Mouse (Mus musculus): ENCODE measurements around the gene Fam50a. TPM values are rescaled to one million over a fixed set of nuclear protein-coding genes. Genes with fewer than 3 reads are reported as not detected.

The Fam50a gene
- polyA plus RNA-seq, 1 experiment from 2014 or later: 68.8 TPM

- ATAC-seq: peak; percentile 77
- peaks cover 11% of the 10 kb centered on the region for H3K4me1 ChIP-seq (replicated peaks; ENCODE audit: control insufficient read depth, insufficient read depth, low read length)
- peak overlapping the region; percentile 62 for H3K4me2 ChIP-seq (ENCODE audit: low read length)
- H3K36me3 ChIP-seq (ENCODE audit: control insufficient read depth, insufficient read depth): no peaks in the 10 kb centered on the region
- peak overlapping the region; percentile 63 for H3K4me3 ChIP-seq (replicated peaks; ENCODE audit: low read length)
- H3K27ac ChIP-seq (ENCODE audit: low read length): peak overlapping the region; percentile 41; the same call in 1 of the 2 replicates
- H3K9ac ChIP-seq (replicated peaks; ENCODE audit: low read depth, low read length): peak overlapping the region; percentile 82
- 27% methylated on average over 20 of the region's 49 CpGs for WGBS
- no peaks in the 10 kb centered on the region for H3K27me3 ChIP-seq (replicated peaks; ENCODE audit: control insufficient read depth, insufficient read depth, low read length)
- no peaks in the 10 kb centered on the region for H3K9me3 ChIP-seq (ENCODE audit: control insufficient read depth, low read length)
Observed at GRCm38 (mm10) chrX:74368209-74368909, 55.5 kb downstream of the Fam50a start.

Small RNAs within 50 kb of the gene (microRNA-seq; reads per million reads assigned to microRNA genes)
- gene Mir7091 (not detected), gene Mir7092 (not detected)

Other genes starting within 250 kb of the Fam50a start
- not detected in 2 replicates for gene Opn1mw, start 185.6 kb upstream of the Fam50a start, polyA plus RNA-seq (2015; fragmentation: Nextera tagmentation; extraction: Ambion mirVana)
- 14.9 and 15.6 TPM in 2 replicates for gene Mecp2, start 177.7 kb upstream of the Fam50a start, polyA plus RNA-seq (2015; fragmentation: Nextera tagmentation; extraction: Ambion mirVana)
- gene Tex28, start 145.2 kb upstream of the Fam50a start, polyA plus RNA-seq (2015; fragmentation: Nextera tagmentation; extraction: Ambion mirVana): not detected in 2 replicates
- 0.10 TPM in 1 of 2 replicates, not detected in the other for gene Tktl1, start 135.8 kb upstream of the Fam50a start, polyA plus RNA-seq (2015; fragmentation: Nextera tagmentation; extraction: Ambion mirVana)
- 126 and 133 TPM in 2 replicates for gene Flna, start 63.2 kb upstream of the Fam50a start, polyA plus RNA-seq (2015; fragmentation: Nextera tagmentation; extraction: Ambion mirVana)
- gene Emd, start 58.3 kb upstream of the Fam50a start, polyA plus RNA-seq (2015; fragmentation: Nextera tagmentation; extraction: Ambion mirVana): 13.7 and 17.9 TPM in 2 replicates
- gene Rpl10, start 42.2 kb upstream of the Fam50a start, polyA plus RNA-seq (2015; fragmentation: Nextera tagmentation; extraction: Ambion mirVana): 482 and 489 TPM in 2 replicates
- gene Taz, start 31.1 kb upstream of the Fam50a start, polyA plus RNA-seq (2015; fragmentation: Nextera tagmentation; extraction: Ambion mirVana): 96.3 and 104 TPM in 2 replicates
- 2.8 and 3.1 TPM in 2 replicates for gene Dnase1l1, start 30.7 kb upstream of the Fam50a start, polyA plus RNA-seq (2015; fragmentation: Nextera tagmentation; extraction: Ambion mirVana)
- 202 and 229 TPM in 2 replicates for gene Atp6ap1, start 15.9 kb upstream of the Fam50a start, polyA plus RNA-seq (2015; fragmentation: Nextera tagmentation; extraction: Ambion mirVana)
- gene Gdi1, start 8.0 kb upstream of the Fam50a start, polyA plus RNA-seq (2015; fragmentation: Nextera tagmentation; extraction: Ambion mirVana): 950 and 1,103 TPM in 2 replicates
- gene Plxna3, start 16.0 kb downstream of the Fam50a start, polyA plus RNA-seq (2015; fragmentation: Nextera tagmentation; extraction: Ambion mirVana): 66.5 and 87.4 TPM in 2 replicates
- 68.0 and 81.6 TPM in 2 replicates for gene Lage3, start 40.6 kb downstream of the Fam50a start, polyA plus RNA-seq (2015; fragmentation: Nextera tagmentation; extraction: Ambion mirVana)
- gene Ubl4a, start 60.2 kb downstream of the Fam50a start, polyA plus RNA-seq (2015; fragmentation: Nextera tagmentation; extraction: Ambion mirVana): 75.8 and 76.8 TPM in 2 replicates
- gene Slc10a3, start 60.3 kb downstream of the Fam50a start, polyA plus RNA-seq (2015; fragmentation: Nextera tagmentation; extraction: Ambion mirVana): 8.3 and 8.5 TPM in 2 replicates
- gene Fam3a, start 80.2 kb downstream of the Fam50a start, polyA plus RNA-seq (2015; fragmentation: Nextera tagmentation; extraction: Ambion mirVana): 34.6 and 36.4 TPM in 2 replicates
- 19.8 and 25.8 TPM in 2 replicates for gene Ikbkg, start 80.3 kb downstream of the Fam50a start, polyA plus RNA-seq (2015; fragmentation: Nextera tagmentation; extraction: Ambion mirVana)
- gene G6pdx, start 116.2 kb downstream of the Fam50a start, polyA plus RNA-seq (2015; fragmentation: Nextera tagmentation; extraction: Ambion mirVana): 60.7 and 64.5 TPM in 2 replicates
- gene Gm6880, start 168.4 kb downstream of the Fam50a start, polyA plus RNA-seq (2015; fragmentation: Nextera tagmentation; extraction: Ambion mirVana): not detected in 2 replicates

Data from forebrain, embryonic 16.5 days (tissue).